Mouse (Mus musculus): Measurements from ENCODE around the gene Zbtb20.

- TF ChIP-seq CTCF (IDR thresholded peaks at IDR 0.05; ENCODE audit: control insufficient read depth, insufficient read depth, insufficient read length) (no peak), MYOG (IDR thresholded peaks at IDR 0.05; ENCODE audit: control insufficient read depth, extremely low read depth, insufficient read length) (no peak)
These were observed 815.2 kb downstream of the Zbtb20 start for GRCm38 (mm10) chr16:43690912-43691311.

Data from C2C12 (cell line).